Mouse (Mus musculus) hindbrain, embryonic 11.5 days (tissue): ENCODE results near the gene H2-Ob. TPM values are rescaled to one million over a fixed set of nuclear protein-coding genes. Genes with fewer than 3 reads are reported as not detected.
"Not testable (repeated sequence)": the region's sequence is repeated elsewhere in the genome, so short reads cannot be mapped to it uniquely, and the experiment has no call there.

Source experiments
- ATAC-seq: fragments of 200-750 bp; cut with Nextera tagmentation; 2 replicates; pipeline ENCODE4 v1.8.0; 2017; ENCODE audit warnings: mild to moderate bottlenecking, moderate TSS enrichment, moderate library complexity; ENCODE audit not compliant: low FRiP score
- DNase-seq: peaks from one replicate; pipeline ENCODE4 v3.0.0-alpha.2; 2015; ENCODE audit warnings: low spot score
- H3K27ac ChIP-seq: fragments of 300-500 bp; sonication (generic); 2 replicates; pipeline ENCODE4 v1.5.1; 2014; ENCODE audit warnings: mild to moderate bottlenecking, low read depth, low read length
- H3K27me3 ChIP-seq: fragments of 300-500 bp; sonication (generic); 2 replicates; pipeline ENCODE4 v1.6.1; 2014; ENCODE audit warnings: mild to moderate bottlenecking, low read length, moderate library complexity, mixed read lengths; ENCODE audit not compliant: control insufficient read depth, insufficient read depth
- H3K36me3 ChIP-seq: fragments of 300-500 bp; sonication (generic); 2 replicates; pipeline ENCODE4 v1.6.1; 2014; ENCODE audit warnings: mild to moderate bottlenecking, low read length, moderate library complexity, mixed read lengths; ENCODE audit not compliant: control insufficient read depth, insufficient read depth
- H3K4me1 ChIP-seq: fragments of 300-500 bp; sonication (generic); replicated peaks from 2 replicates; pipeline ENCODE4 v1.6.1; 2014; ENCODE audit warnings: low read length, mixed read lengths; ENCODE audit not compliant: control insufficient read depth, insufficient read depth
- H3K4me2 ChIP-seq: fragments of 300-500 bp; sonication (generic); replicated peaks from 2 replicates; pipeline ENCODE4 v1.6.1; 2014; ENCODE audit warnings: mild to moderate bottlenecking, low read depth, low read length
- H3K4me3 ChIP-seq: fragments of 300-500 bp; sonication (generic); 2 replicates; pipeline ENCODE4 v1.5.1; 2014; ENCODE audit warnings: low read depth, low read length
- H3K9ac ChIP-seq: fragments of 300-500 bp; sonication (generic); 2 replicates; pipeline ENCODE4 v1.6.1; 2014; ENCODE audit warnings: low read depth, low read length
- H3K9me3 ChIP-seq: fragments of 300-500 bp; sonication (generic); 2 replicates; pipeline ENCODE4 v1.6.1; 2016; ENCODE audit warnings: low read length; ENCODE audit not compliant: control insufficient read depth
- WGBS: fragments of 180-500 bp; shearing (Covaris S2); extraction: QIAGEN DNeasy Blood & Tissue Kit; methylation state at CpG from one replicate; pipeline ENCODE4 v1.1.7; 2014; 5-methylcytosine and 5-hydroxymethylcytosine counted together
- polyA plus RNA-seq: library from polyadenylated mRNA; unstranded; fragments of >200 nt; fragmentation: Nextera tagmentation; extraction: Ambion mirVana; gene quantifications from 2 replicates; pipeline ENCODE4 v1.2.1, GENCODE M21; 2014

H2-Ob gene
- polyA plus RNA-seq, 1 experiment from 2014 or later: not detected

- no peak overlapping the region for H3K9ac ChIP-seq
- DNase-seq (no peak), ATAC-seq (no peak)
- H3K4me2 ChIP-seq: no peak overlapping the region
- no peaks in the 10 kb centered on the region for H3K27me3 ChIP-seq
- no peak overlapping the region for H3K4me3 ChIP-seq
- no peaks in the 10 kb centered on the region for H3K9me3 ChIP-seq
- no peaks in the 10 kb centered on the region for H3K4me1 ChIP-seq
- H3K27ac ChIP-seq: no peak overlapping the region
- WGBS: 90% methylated on average over 3 of the region's 3 CpGs
- no peaks in the 10 kb centered on the region for H3K36me3 ChIP-seq
These were observed 13.9 kb upstream of the H2-Ob start for GRCm38 (mm10) chr17:34224816-34225215.

- no peak overlapping the region for H3K4me2 ChIP-seq
- no peak overlapping the region for H3K27ac ChIP-seq
- WGBS: 96% methylated on average over 8 of the region's 8 CpGs
- no peaks in the 10 kb centered on the region for H3K4me1 ChIP-seq
- no peaks in the 10 kb centered on the region for H3K36me3 ChIP-seq
- no peaks in the 10 kb centered on the region for H3K27me3 ChIP-seq
- no peak overlapping the region for H3K9ac ChIP-seq
- no peaks in the 10 kb centered on the region for H3K9me3 ChIP-seq
- ATAC-seq (no peak), DNase-seq (no peak)
- H3K4me3 ChIP-seq: no peak overlapping the region
These were observed 13.3 kb upstream of the H2-Ob start for GRCm38 (mm10) chr17:34225426-34225825.

GRCm38 (mm10) chr17:34225911-34226310 is 12.8 kb upstream of the H2-Ob start:
- H3K4me3 ChIP-seq, H3K4me2 ChIP-seq, H3K9ac ChIP-seq, H3K36me3 ChIP-seq, H3K9me3 ChIP-seq, ATAC-seq, H3K27ac ChIP-seq, H3K4me1 ChIP-seq, DNase-seq, H3K27me3 ChIP-seq: not testable (repeated sequence)
- WGBS: 98% methylated on average over 13 of the region's 23 CpGs

GRCm38 (mm10) chr17:34230971-34231370 is 7.7 kb upstream of the H2-Ob start:
- WGBS: 98% methylated on average over 6 of the region's 9 CpGs

GRCm38 (mm10) chr17:34232021-34232420 is 6.7 kb upstream of the H2-Ob start:
- WGBS: 87% methylated on average over 5 of the region's 7 CpGs
- not testable (repeated sequence) for H3K36me3 ChIP-seq, ATAC-seq, H3K4me2 ChIP-seq, H3K4me1 ChIP-seq, H3K9me3 ChIP-seq, H3K4me3 ChIP-seq, H3K27me3 ChIP-seq, H3K9ac ChIP-seq, DNase-seq, H3K27ac ChIP-seq

More at GRCm38 (mm10) chr17:34230971-34231370, 7.7 kb upstream of the H2-Ob start:
- not testable (repeated sequence) for H3K27me3 ChIP-seq, H3K27ac ChIP-seq, H3K36me3 ChIP-seq, DNase-seq, H3K9ac ChIP-seq, H3K4me3 ChIP-seq, ATAC-seq, H3K4me1 ChIP-seq, H3K9me3 ChIP-seq, H3K4me2 ChIP-seq

GRCm38 (mm10) chr17:34234926-34235325 is 3.8 kb upstream of the H2-Ob start:
- WGBS: 55% methylated on average over 9 of the region's 9 CpGs
- Histone ChIP-seq H3K27ac (no peak overlapping the region), H3K4me2 (no peak overlapping the region), H3K36me3 (no peaks in the 10 kb centered on the region), H3K4me3 (no peak overlapping the region), H3K4me1 (no peaks in the 10 kb centered on the region), H3K9ac (no peak overlapping the region), H3K27me3 (no peaks in the 10 kb centered on the region), H3K9me3 (no peaks in the 10 kb centered on the region)
- ATAC-seq (no peak), DNase-seq (peak; percentile 68)

- DNase-seq: no peak
- WGBS: 81% methylated on average over 5 of the region's 5 CpGs
These were observed 2.0 kb upstream of the H2-Ob start for GRCm38 (mm10) chr17:34236691-34237090.

GRCm38 (mm10) chr17:34237741-34238140 is 962 bp upstream of the H2-Ob start:
- Histone ChIP-seq H3K27me3 (no peaks in the 10 kb centered on the region), H3K9me3 (no peaks in the 10 kb centered on the region), H3K27ac (no peak overlapping the region), H3K4me1 (no peaks in the 10 kb centered on the region), H3K4me3 (no peak overlapping the region), H3K4me2 (no peak overlapping the region), H3K9ac (no peak overlapping the region), H3K36me3 (no peaks in the 10 kb centered on the region)
- no peak for DNase-seq
- ATAC-seq: no peak
- WGBS: 91% methylated on average over 3 of the region's 3 CpGs

More at GRCm38 (mm10) chr17:34236691-34237090, 2.0 kb upstream of the H2-Ob start:
- Histone ChIP-seq H3K4me3 (no peak overlapping the region), H3K36me3 (no peaks in the 10 kb centered on the region), H3K4me1 (no peaks in the 10 kb centered on the region), H3K4me2 (no peak overlapping the region), H3K9me3 (no peaks in the 10 kb centered on the region), H3K27me3 (no peaks in the 10 kb centered on the region), H3K27ac (no peak overlapping the region), H3K9ac (no peak overlapping the region)
- no peak for ATAC-seq

GRCm38 (mm10) chr17:34239601-34240041 is 918 bp downstream of the H2-Ob start:
- Histone ChIP-seq H3K36me3 (no peaks in the 10 kb centered on the region), H3K4me3 (no peak overlapping the region), H3K27me3 (no peaks in the 10 kb centered on the region), H3K9ac (no peak overlapping the region), H3K4me2 (no peak overlapping the region), H3K9me3 (no peaks in the 10 kb centered on the region), H3K4me1 (no peaks in the 10 kb centered on the region), H3K27ac (no peak overlapping the region)
- no peak for ATAC-seq
- WGBS: 74% methylated on average over 10 of the region's 10 CpGs
- no peak for DNase-seq
